Mouse (Mus musculus): ENCODE measurements around the gene Eif1ad.
"Not testable (repeated sequence)": the region's sequence is repeated elsewhere in the genome, so short reads cannot be mapped to it uniquely, and the experiment has no call there.

The Eif1ad gene

GRCm38 (mm10) chr19:5374748-5375147, 8.2 kb downstream of the Eif1ad start:
- DNase-seq (ENCODE audit: low read depth, low spot score): no peak

- no peak for DNase-seq (ENCODE audit: low read depth, low spot score)
Observed at GRCm38 (mm10) chr19:5377446-5377845, 10.9 kb downstream of the Eif1ad start.

GRCm38 (mm10) chr19:5383326-5383725, 16.8 kb downstream of the Eif1ad start:
- no peak for DNase-seq (ENCODE audit: low read depth, low spot score)

DNA sequence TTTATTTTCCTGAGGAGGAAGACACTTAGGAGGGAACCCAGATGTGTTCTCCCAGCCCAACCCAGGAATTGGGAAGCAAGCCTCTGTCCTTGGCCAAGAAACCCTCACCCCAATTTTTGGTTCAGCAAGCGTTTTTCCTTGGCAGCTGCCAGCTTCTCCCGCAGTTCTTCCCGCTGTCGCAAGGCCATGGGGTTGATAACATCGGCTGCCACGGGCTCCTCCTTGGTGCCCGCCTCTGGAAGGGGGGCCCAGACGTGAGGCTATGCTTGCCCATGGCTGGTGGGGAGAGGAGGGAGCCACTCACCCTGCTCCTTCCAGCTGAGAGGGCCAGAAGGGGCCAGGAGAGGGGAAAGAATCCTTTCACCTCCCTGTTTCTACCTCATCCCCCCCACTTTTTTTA, 18.2 kb downstream of the Eif1ad start:
- no peak for DNase-seq (ENCODE audit: low read depth, low spot score)

GRCm38 (mm10) chr19:5388011-5388441, 21.5 kb downstream of the Eif1ad start:
- no peak for DNase-seq (ENCODE audit: low read depth, low spot score)

DNA sequence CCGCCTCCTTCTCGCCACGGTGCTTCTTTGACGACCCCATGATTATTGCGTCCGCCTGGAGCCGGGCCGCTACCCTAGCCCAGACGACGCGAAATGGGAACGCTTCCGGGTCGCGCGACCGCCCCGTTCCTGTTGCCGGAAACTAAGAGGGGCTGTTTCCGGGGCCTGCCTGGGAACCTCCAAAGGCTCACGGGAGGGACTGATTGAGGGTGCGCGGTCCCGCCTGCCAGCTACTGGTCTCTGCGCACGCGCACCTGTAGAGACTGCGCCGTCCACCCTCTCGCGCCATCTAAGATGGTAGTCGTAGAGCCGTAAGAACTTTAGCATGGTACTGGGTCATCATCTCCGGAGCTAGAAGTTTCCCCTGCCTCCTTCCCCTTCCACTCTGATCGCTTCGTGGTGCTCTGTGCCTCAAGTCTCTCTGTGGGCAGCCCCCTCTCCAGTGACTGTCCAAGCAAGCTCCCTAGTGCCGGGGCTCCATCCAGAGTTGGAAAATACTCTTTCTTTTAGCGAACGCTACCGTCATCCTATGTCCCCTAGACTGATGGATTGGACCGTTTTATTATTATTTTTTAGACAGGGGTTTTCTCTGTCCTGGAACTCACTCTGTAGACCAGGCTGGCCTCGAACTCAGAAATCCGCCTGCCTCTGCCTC, 22.2 kb downstream of the Eif1ad start, which contains the start of gene Sart1:
Gene Sart1 (minus strand): TSS at position 116 of the 655 bp plus-strand sequence.
- peak; percentile 93 for DNase-seq (ENCODE audit: low read depth, low spot score)

- DNase-seq (ENCODE audit: low read depth, low spot score): no peak
Observed at GRCm38 (mm10) chr19:5389647-5390046, 23.1 kb downstream of the Eif1ad start.

GRCm38 (mm10) chr19:5390416-5390815, 23.9 kb downstream of the Eif1ad start:
- no peak for DNase-seq (ENCODE audit: low read depth, low spot score)

DNA sequence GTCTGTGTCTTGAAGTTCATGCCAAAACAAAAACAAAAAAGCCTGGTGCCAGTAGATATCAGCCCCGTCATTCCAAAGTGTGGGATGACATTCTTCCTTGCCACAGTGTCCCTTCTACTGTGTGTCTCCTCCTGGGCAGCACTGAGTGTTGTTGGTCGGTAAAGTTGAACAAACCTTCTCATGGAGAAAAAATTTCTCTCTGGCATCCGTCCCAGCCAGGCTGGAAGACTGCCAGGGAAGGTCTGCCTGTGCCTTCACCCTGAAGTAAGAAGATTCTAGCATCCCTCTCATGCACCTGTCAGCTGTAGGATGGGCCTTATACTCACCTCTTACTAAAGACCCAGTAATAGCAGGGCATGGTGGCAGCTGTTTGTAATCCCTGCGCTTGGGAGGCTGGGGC, 26.4 kb downstream of the Eif1ad start:
- no peak for DNase-seq (ENCODE audit: low read depth, low spot score)

GRCm38 (mm10) chr19:5394168-5394567, 27.6 kb downstream of the Eif1ad start:
- no peak for DNase-seq (ENCODE audit: low read depth, low spot score)

GRCm38 (mm10) chr19:5395371-5395770, 28.8 kb downstream of the Eif1ad start:
- DNase-seq (ENCODE audit: low read depth, low spot score): no peak

GRCm38 (mm10) chr19:5401073-5401472, 34.5 kb downstream of the Eif1ad start:
- not testable (repeated sequence) for DNase-seq (ENCODE audit: low read depth, low spot score)

DNA sequence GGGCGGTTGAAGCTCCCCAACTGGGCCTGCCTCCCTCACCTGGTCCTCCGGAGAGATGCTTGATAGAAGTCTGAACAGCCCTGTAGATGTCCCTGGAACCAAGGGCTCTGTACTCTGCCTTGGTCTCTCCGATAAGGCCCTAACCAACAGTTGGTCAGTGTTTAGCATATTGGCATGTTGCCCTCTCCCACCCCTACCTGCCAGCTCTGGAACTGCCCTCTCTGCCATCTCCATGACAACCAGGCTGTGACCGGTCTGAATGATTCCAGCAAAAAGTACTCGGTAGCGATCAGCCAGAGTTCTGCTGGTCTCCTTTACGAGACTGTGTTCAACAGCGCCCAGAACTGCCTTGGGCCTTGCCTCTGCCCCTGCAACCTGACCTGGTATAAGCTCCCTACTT, 35.8 kb downstream of the Eif1ad start, which contains the start of gene Tsga10ip:
Gene Tsga10ip (minus strand): TSS at position 234 of the 400 bp plus-strand sequence.
- DNase-seq (ENCODE audit: low read depth, low spot score): no peak

DNA sequence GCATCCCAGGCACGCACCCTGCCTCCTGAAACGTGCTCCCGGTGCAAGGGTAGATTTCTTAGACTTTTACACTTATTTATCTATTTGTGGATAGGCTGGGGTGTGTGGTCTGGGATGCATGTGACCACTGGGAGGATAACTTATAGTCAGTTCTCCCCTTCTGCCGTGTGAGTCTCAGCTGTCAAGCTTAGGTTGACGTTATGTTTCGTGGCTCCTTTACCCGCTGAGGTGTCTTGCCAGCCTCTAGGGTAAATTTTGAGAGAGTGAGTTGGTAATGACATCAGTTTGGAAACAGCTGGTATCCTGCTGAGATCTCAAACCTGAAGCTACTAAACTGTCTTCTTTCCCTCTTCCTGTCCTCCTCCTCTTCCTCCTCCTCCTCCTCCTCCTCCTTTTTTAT, 39.4 kb downstream of the Eif1ad start:
- no peak for DNase-seq (ENCODE audit: low read depth, low spot score)

- DNase-seq (ENCODE audit: low read depth, low spot score): peak; percentile 42
Observed at GRCm38 (mm10) chr19:5406531-5407126, 40.1 kb downstream of the Eif1ad start.

DNA sequence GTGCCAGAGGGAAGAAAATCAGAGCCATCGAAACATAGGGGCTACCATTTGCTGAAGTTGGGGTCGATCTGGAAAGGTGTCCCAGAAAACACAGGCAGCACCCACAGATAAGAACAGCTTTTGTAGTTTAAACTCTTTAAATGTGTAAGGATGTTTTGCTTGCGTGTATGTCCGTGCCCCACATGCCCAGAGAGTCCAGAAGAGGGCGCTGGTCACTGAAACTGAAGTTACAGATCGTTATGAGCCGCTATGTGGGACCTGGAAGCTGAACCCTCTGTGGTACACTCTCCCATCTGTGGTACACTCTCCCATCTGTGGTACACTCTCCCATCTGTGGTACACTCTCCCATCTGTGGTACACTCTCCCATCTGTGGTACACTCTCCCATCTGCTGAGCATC, 40.6 kb downstream of the Eif1ad start:
- DNase-seq (ENCODE audit: low read depth, low spot score): peak; percentile 71

DNA sequence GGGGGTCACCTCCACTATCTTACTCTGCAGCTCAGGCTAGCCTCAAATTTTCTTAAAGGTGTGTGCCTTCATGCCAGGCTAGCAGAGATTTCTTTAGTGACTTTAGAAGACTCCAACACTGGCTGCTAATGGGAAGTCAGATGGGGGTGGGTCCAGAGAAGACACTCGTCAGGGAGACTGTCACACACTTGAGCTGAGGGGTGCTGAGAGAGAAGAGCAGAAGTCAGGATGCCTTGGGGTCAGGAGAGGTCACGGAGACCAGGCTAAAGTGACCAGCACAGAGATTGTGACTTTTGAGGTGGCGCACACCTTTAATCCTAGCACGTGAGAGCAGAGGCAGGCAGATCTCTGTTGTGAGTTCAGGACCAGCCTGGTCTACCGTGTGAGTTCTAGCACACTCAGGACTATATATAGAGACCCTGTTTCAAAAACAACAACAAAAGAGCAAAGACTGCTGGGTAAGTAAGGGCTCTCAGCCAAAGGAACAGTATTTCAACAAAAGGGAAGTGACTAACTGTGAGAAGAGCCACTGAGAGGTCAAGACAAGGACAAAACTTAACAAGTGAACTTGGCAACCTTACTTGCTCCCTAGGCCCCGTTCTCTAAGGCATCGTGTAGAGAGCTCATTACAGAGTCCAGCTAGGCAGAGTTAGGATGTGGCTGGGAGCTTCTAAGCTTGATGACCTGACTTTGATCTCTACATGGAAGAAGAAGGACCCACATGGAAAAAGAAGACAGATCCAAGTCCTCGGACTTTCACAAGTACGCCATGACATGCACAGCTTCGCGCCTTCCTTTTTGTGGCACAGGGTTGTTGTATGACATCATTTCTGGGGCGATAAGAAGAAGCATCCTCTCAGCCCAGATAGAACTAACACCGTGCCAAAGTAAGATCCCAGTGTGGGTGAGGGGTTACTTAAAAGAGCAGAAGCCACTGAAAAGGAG, 41.8 kb downstream of the Eif1ad start:
- DNase-seq (ENCODE audit: low read depth, low spot score): no peak

DNA sequence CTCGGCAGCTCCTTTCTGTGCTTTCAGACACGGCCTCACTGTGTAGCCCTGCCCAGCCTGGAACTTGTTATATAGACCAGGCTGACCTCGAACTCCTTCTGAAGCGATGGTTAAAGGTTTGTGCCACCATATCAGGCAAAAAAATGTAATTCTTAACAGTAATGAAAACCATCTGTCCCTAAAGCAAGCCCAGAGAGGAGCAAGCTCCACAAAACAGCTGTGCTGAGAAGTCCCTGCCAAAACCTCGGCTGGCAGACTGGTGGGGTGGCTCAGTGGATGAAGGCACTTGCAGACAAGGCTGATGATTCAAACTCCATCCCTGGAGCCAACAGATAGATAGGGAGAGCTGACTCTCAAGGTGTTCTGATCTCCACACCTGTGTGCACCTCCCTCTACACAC, 42.5 kb downstream of the Eif1ad start:
- DNase-seq (ENCODE audit: low read depth, low spot score): no peak

GRCm38 (mm10) chr19:5410641-5411040, 44.1 kb downstream of the Eif1ad start:
- no peak for DNase-seq (ENCODE audit: low read depth, low spot score)

GRCm38 (mm10) chr19:5411961-5412360, 45.4 kb downstream of the Eif1ad start:
- no peak for DNase-seq (ENCODE audit: low read depth, low spot score)

- no peak for DNase-seq (ENCODE audit: low read depth, low spot score)
Observed at GRCm38 (mm10) chr19:5413840-5414239, 47.3 kb downstream of the Eif1ad start.

DNA sequence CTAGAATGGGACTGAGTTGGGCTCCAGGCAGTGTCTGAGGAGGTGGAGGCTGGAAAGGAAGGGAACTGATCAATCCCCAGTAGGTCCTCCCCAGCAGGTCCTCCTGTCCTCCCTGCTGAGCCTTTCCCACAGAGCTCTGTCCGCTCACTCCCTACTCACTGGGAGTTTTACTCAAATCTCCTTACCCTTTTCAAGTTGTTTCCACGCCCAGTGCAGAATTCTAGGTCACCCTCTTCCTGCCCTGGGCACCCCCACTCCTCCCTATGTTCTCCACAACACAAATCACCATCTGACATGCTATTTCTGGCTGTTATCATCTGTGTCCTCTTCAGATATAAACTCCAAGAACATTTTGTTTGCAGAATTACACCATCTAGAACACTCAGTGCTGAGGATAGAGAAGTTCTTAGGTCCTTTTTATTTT, 48.0 kb downstream of the Eif1ad start:
- DNase-seq (ENCODE audit: low read depth, low spot score): no peak

Measured in retina, adult 2 months (tissue).